11 mouse cellular contexts compared by ENCODE assay signal in genomic region chr2:167139801-167140269, GRCm38 (mm10). TPM values are rescaled to one million over a fixed set of nuclear protein-coding genes. Genes with fewer than 3 reads are reported as not detected.
A peak's percentile ranks its signal among the peaks of the same experiment; 100 is the strongest.
DNase-seq lines count a peak whose midpoint lies in the region; ATAC-seq lines count a peak whose summit lies in the region.
"Had no signal": no experiment of that assay in that cellular context is flagged by ENCODE, and none has a peak within 500 bp of the region (broad histone marks: within the 10 kb centered on the region; RNA-seq: fewer than 3 reads in every experiment).

No protein-coding gene starts in this region.

- peaks cover 30% of the 10 kb centered on the region for H3K4me1 ChIP-seq in megakaryocyte, embryonic 14.5 days
- peaks cover 28% of the 10 kb centered on the region for H3K4me1 ChIP-seq in forebrain, embryonic 12.5 days

- ATAC-seq in megakaryocyte, adult 5-6 weeks (ENCODE audit: poor library complexity, severe bottlenecking) = no peak
- no peak for ATAC-seq in forebrain, embryonic 12.5 days (ENCODE audit: low FRiP score)
- ATAC-seq: intestine, embryonic 16.5 days had no signal

- no peak overlapping the region for H3K9ac ChIP-seq in forebrain, embryonic 12.5 days
- H3K9ac ChIP-seq: lung, embryonic 14.5 days had no signal

- H3K27me3 ChIP-seq in megakaryocyte, embryonic 14.5 days (replicated peaks) = peaks cover 84% of the 10 kb centered on the region
- H3K27me3 ChIP-seq in forebrain, embryonic 12.5 days = no peaks in the 10 kb centered on the region; the same call in 1 of the 2 replicates

- H3K4me2 ChIP-seq in forebrain, embryonic 12.5 days = no peak overlapping the region
- H3K4me2 ChIP-seq: lung, embryonic 14.5 days had no signal

- H3K4me3 ChIP-seq in megakaryocyte, embryonic 14.5 days (replicated peaks) = peak overlapping the region; percentile 73
- no peak overlapping the region for H3K4me3 ChIP-seq in forebrain, embryonic 12.5 days (replicated peaks)

- no peak overlapping the region for H3K27ac ChIP-seq in forebrain, embryonic 12.5 days

- no peaks in the 10 kb centered on the region for H3K9me3 ChIP-seq in megakaryocyte, embryonic 14.5 days
- H3K9me3 ChIP-seq in forebrain, embryonic 12.5 days = no peaks in the 10 kb centered on the region

- WGBS in forebrain, embryonic 12.5 days = 70% methylated on average over 13 of the region's 13 CpGs

- intact Hi-C loops in left cerebral cortex, postnatal 14 days (cut with DNase I) = loop anchor here (5.0 kb wide), 1 partner anchor 47 kb away; no protein-coding TSS in a partner anchor

- peak; percentile 86 for DNase-seq in brain, adult 2 months (ENCODE audit: low read depth, low spot score)
- DNase-seq in left cerebral cortex, postnatal 14 days (ENCODE audit: low spot score in 2 of 2) = peak; percentile 52 to 57
- DNase-seq in thymus, postnatal 25 days = peak; percentile 37
- no peak for DNase-seq in kidney, postnatal 4 days
- DNase-seq: adrenal gland, adult 8-10 months; cerebellum, adult 2 months; lung, embryonic 14.5 days had no signal

- H3K36me3 ChIP-seq in megakaryocyte, embryonic 14.5 days (replicated peaks; ENCODE audit: low read length) = no peaks in the 10 kb centered on the region
- H3K36me3 ChIP-seq in forebrain, embryonic 12.5 days (replicated peaks) = no peaks in the 10 kb centered on the region

RNA-seq across cellular contexts. Expression of gene Kcnb1, which starts 50.1 kb away (rescaled TPM):
- polyA plus RNA-seq in megakaryocyte, embryonic 14.5 days (2012; ENCODE audit: insufficient read depth, low replicate concordance) = 0.02 TPM in 1 of 2 replicates, not detected in the other
- total RNA-seq in megakaryocyte, adult 5-6 weeks (2015) = 0.07 and 1.6 TPM in 2 replicates
- total RNA-seq in megakaryocyte, adult 5-6 weeks (2017) = 0.07 and 0.49 TPM in 2 replicates
- total RNA-seq in left cerebral cortex, postnatal 14 days (2021) = 100 to 1,000 TPM; 149 to 157 TPM
- 1.3 and 1.8 TPM in 2 replicates for polyA plus RNA-seq in forebrain, embryonic 12.5 days (2016; fragmentation: Nextera tagmentation; extraction: Ambion mirVana)

Comparison
In these comparisons a context has a peak if more than half of its experiments do, and no peak if none do; other contexts are left out.
1. DNase-seq: peak in brain, adult 2 months (single experiment), left cerebral cortex, postnatal 14 days (2 of 2) and thymus, postnatal 25 days (single experiment); none in kidney, postnatal 4 days (0 of 2).
2. RNA of gene Kcnb1, which starts 50.1 kb away (total RNA-seq): 149 to 157 TPM in left cerebral cortex, postnatal 14 days; 0.07 to 1.6 TPM in megakaryocyte, adult 5-6 weeks; every median in the first group is over 10 times any median in the second.